Mouse (Mus musculus): ENCODE results near the gene Itgae. TPM values are rescaled to one million over a fixed set of nuclear protein-coding genes. Genes with fewer than 3 reads are reported as not detected.

Itgae gene
- polyA plus RNA-seq (2014; fragmentation: Illumina TruSeq; extraction: RNeasy Lipid Tissue Mini Kit (QIAGEN cat#74804); ENCODE audit: low read depth, low replicate concordance): 1.4 TPM

GRCm38 (mm10) chr11:73090283-73090682, at the start of gene Itgae:
Itgae (plus strand) TSS chr11:73090583.

GRCm38 (mm10) chr11:73047542-73047996, 42.8 kb upstream of the Itgae start, which contains the start of gene Ncbp3:
Ncbp3 (plus strand) TSS chr11:73047783.

GRCm38 (mm10) chr11:73137591-73138501, 47.5 kb downstream of the Itgae start, which contains the start of gene Haspin:
Haspin (minus strand) TSS chr11:73138294.

GRCm38 (mm10) chr11:73159957-73160810, 69.8 kb downstream of the Itgae start, which contains the start of gene P2rx5:
P2rx5 (plus strand) TSS chr11:73160421.

GRCm38 (mm10) chr11:73176608-73177508, 86.5 kb downstream of the Itgae start, which contains the start of the genes Emc6 and Tax1bp3:
Emc6 (minus strand) TSS chr11:73177037.
Tax1bp3 (plus strand) TSS chr11:73177083.

Other genes starting within 250 kb of the Itgae start
- gene Atp2a3, start 129.4 kb upstream of the Itgae start, polyA plus RNA-seq (2014; fragmentation: Illumina TruSeq; extraction: RNeasy Lipid Tissue Mini Kit (QIAGEN cat#74804); ENCODE audit: low read depth, low replicate concordance): 215 TPM
- gene P2rx1, start 91.5 kb upstream of the Itgae start, polyA plus RNA-seq (2014; fragmentation: Illumina TruSeq; extraction: RNeasy Lipid Tissue Mini Kit (QIAGEN cat#74804); ENCODE audit: low read depth, low replicate concordance): 0.76 TPM
- gene Camkk1, start 71.6 kb upstream of the Itgae start, polyA plus RNA-seq (2014; fragmentation: Illumina TruSeq; extraction: RNeasy Lipid Tissue Mini Kit (QIAGEN cat#74804); ENCODE audit: low read depth, low replicate concordance): 0.50 TPM
- gene Ncbp3, start 42.8 kb upstream of the Itgae start, polyA plus RNA-seq (2014; fragmentation: Illumina TruSeq; extraction: RNeasy Lipid Tissue Mini Kit (QIAGEN cat#74804); ENCODE audit: low read depth, low replicate concordance): 10.8 TPM
- gene Haspin, start 47.7 kb downstream of the Itgae start, polyA plus RNA-seq (2014; fragmentation: Illumina TruSeq; extraction: RNeasy Lipid Tissue Mini Kit (QIAGEN cat#74804); ENCODE audit: low read depth, low replicate concordance): 4.4 TPM
- gene P2rx5, start 69.8 kb downstream of the Itgae start, polyA plus RNA-seq (2014; fragmentation: Illumina TruSeq; extraction: RNeasy Lipid Tissue Mini Kit (QIAGEN cat#74804); ENCODE audit: low read depth, low replicate concordance): not detected
- gene Emc6, start 86.5 kb downstream of the Itgae start, polyA plus RNA-seq (2014; fragmentation: Illumina TruSeq; extraction: RNeasy Lipid Tissue Mini Kit (QIAGEN cat#74804); ENCODE audit: low read depth, low replicate concordance): 36.6 TPM
- gene Tax1bp3, start 86.5 kb downstream of the Itgae start, polyA plus RNA-seq (2014; fragmentation: Illumina TruSeq; extraction: RNeasy Lipid Tissue Mini Kit (QIAGEN cat#74804); ENCODE audit: low read depth, low replicate concordance): 82.2 TPM
- gene Ctns, start 108.5 kb downstream of the Itgae start, polyA plus RNA-seq (2014; fragmentation: Illumina TruSeq; extraction: RNeasy Lipid Tissue Mini Kit (QIAGEN cat#74804); ENCODE audit: low read depth, low replicate concordance): 18.5 TPM
- gene Shpk, start 108.9 kb downstream of the Itgae start, polyA plus RNA-seq (2014; fragmentation: Illumina TruSeq; extraction: RNeasy Lipid Tissue Mini Kit (QIAGEN cat#74804); ENCODE audit: low read depth, low replicate concordance): 6.1 TPM
- gene Trpv1, start 143.7 kb downstream of the Itgae start, polyA plus RNA-seq (2014; fragmentation: Illumina TruSeq; extraction: RNeasy Lipid Tissue Mini Kit (QIAGEN cat#74804); ENCODE audit: low read depth, low replicate concordance): 0.66 TPM
- 40.7 TPM for gene Trpv3, start 176.8 kb downstream of the Itgae start, polyA plus RNA-seq (2014; fragmentation: Illumina TruSeq; extraction: RNeasy Lipid Tissue Mini Kit (QIAGEN cat#74804); ENCODE audit: low read depth, low replicate concordance)
- 32.5 TPM for gene Aspa, start 239.0 kb downstream of the Itgae start, polyA plus RNA-seq (2014; fragmentation: Illumina TruSeq; extraction: RNeasy Lipid Tissue Mini Kit (QIAGEN cat#74804); ENCODE audit: low read depth, low replicate concordance)
- not detected for gene Gm49340, start 239.2 kb downstream of the Itgae start, polyA plus RNA-seq (2014; fragmentation: Illumina TruSeq; extraction: RNeasy Lipid Tissue Mini Kit (QIAGEN cat#74804); ENCODE audit: low read depth, low replicate concordance)
- 3.1 TPM for gene Spata22, start 239.2 kb downstream of the Itgae start, polyA plus RNA-seq (2014; fragmentation: Illumina TruSeq; extraction: RNeasy Lipid Tissue Mini Kit (QIAGEN cat#74804); ENCODE audit: low read depth, low replicate concordance)

Data from sigmoid colon, adult 10 weeks (tissue).